Mouse (Mus musculus) kidney, embryonic 15.5 days (tissue): Measurements from ENCODE around the gene Upf1. TPM values are rescaled to one million over a fixed set of nuclear protein-coding genes. Genes with fewer than 3 reads are reported as not detected.

ENCODE experiments used
- ATAC-seq: fragments of 200-750 bp; cut with Nextera tagmentation; replicated peaks from 2 replicates; pipeline ENCODE4 v1.8.0; 2017; ENCODE audit warnings: moderate TSS enrichment; ENCODE audit not compliant: low FRiP score
- H3K27ac ChIP-seq: fragments of 300-500 bp; sonication (generic); 2 replicates; pipeline ENCODE4 v1.5.1; 2015; ENCODE audit warnings: mild to moderate bottlenecking, inconsistent platforms
- H3K27me3 ChIP-seq: fragments of 300-500 bp; sonication (generic); 2 replicates; pipeline ENCODE4 v1.6.1; 2015; ENCODE audit warnings: inconsistent platforms
- H3K36me3 ChIP-seq: fragments of 300-500 bp; sonication (generic); 2 replicates; pipeline ENCODE4 v1.6.1; 2015; ENCODE audit warnings: inconsistent platforms
- H3K4me1 ChIP-seq: fragments of 300-500 bp; sonication (generic); 2 replicates; pipeline ENCODE4 v1.6.1; 2015; ENCODE audit warnings: inconsistent platforms
- H3K4me2 ChIP-seq: fragments of 300-500 bp; sonication (generic); 2 replicates; pipeline ENCODE4 v1.6.1; 2015; ENCODE audit warnings: moderate library complexity, mild to moderate bottlenecking, inconsistent platforms
- H3K4me3 ChIP-seq: fragments of 300-500 bp; sonication (generic); replicated peaks from 2 replicates; pipeline ENCODE4 v1.5.1; 2015; ENCODE audit warnings: mild to moderate bottlenecking, inconsistent platforms
- H3K9ac ChIP-seq: fragments of 300-500 bp; sonication (generic); 2 replicates; pipeline ENCODE4 v1.6.1; 2015; ENCODE audit warnings: mild to moderate bottlenecking, inconsistent platforms
- H3K9me3 ChIP-seq: fragments of 300-500 bp; sonication (generic); replicated peaks from 2 replicates; pipeline ENCODE4 v1.6.1; 2016; ENCODE audit warnings: inconsistent platforms
- WGBS: fragments of 180-500 bp; shearing (Covaris S2); methylation state at CpG from one replicate; pipeline ENCODE4 v1.1.7; 2015; ENCODE audit warnings: mixed read lengths; 5-methylcytosine and 5-hydroxymethylcytosine counted together
- polyA plus RNA-seq: library from polyadenylated mRNA; unstranded; fragments of >200 nt; fragmentation: Nextera tagmentation; extraction: Ambion mirVana; gene quantifications from 2 replicates; pipeline ENCODE4 v1.2.1, GENCODE M21; 2015

The Upf1 gene
- 17.1 and 17.2 TPM in 2 replicates for polyA plus RNA-seq

DNA sequence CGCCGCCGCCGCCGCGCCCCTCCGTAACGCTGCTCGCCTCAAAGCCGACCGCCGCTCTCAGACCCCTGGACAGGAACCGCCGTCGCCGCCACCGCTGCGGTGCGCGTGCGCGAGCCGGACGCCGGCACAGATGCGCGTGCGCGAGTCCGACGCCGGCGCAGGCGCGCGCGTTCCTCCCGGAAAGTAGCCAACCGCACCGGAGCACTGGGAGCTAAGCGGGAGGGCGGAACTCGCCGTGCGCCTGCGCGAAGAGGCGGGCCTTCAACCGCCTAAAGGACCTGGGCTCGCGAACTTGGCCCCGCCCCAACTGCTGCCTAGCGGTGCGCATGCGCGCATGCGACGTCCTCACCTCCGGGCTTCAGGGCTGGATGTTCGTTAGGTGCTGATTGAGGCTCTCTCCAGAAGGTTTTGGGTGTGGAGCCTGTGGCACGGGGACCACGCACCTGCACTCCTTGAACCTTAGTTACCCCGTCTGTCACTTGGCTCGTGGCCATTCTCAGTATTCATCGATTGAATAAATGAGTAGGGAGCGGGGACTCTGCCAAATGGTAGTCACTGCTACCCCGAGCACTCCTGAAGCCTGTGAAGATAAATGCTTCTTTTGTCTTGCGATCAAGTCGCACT lies at the start of gene Upf1:
Gene Upf1, minus strand, starts transcription at position 85 of the 624 bp plus-strand sequence.
- H3K9me3 ChIP-seq: no peaks in the 10 kb centered on the region
- H3K27me3 ChIP-seq: no peaks in the 10 kb centered on the region
- peak; percentile 92 for ATAC-seq
- H3K4me1 ChIP-seq: peaks cover 48% of the 10 kb centered on the region
- peak within 1 kb of the TSS; percentile 91 for H3K27ac ChIP-seq
- peaks cover 22% of the 10 kb centered on the region for H3K36me3 ChIP-seq
- WGBS: under 1% methylated on average over 69 of the region's 69 CpGs
- peak within 1 kb of the TSS; percentile 96 for H3K4me2 ChIP-seq
- peak within 1 kb of the TSS; percentile 99 for H3K9ac ChIP-seq
- peak within 1 kb of the TSS; percentile 99 for H3K4me3 ChIP-seq

DNA sequence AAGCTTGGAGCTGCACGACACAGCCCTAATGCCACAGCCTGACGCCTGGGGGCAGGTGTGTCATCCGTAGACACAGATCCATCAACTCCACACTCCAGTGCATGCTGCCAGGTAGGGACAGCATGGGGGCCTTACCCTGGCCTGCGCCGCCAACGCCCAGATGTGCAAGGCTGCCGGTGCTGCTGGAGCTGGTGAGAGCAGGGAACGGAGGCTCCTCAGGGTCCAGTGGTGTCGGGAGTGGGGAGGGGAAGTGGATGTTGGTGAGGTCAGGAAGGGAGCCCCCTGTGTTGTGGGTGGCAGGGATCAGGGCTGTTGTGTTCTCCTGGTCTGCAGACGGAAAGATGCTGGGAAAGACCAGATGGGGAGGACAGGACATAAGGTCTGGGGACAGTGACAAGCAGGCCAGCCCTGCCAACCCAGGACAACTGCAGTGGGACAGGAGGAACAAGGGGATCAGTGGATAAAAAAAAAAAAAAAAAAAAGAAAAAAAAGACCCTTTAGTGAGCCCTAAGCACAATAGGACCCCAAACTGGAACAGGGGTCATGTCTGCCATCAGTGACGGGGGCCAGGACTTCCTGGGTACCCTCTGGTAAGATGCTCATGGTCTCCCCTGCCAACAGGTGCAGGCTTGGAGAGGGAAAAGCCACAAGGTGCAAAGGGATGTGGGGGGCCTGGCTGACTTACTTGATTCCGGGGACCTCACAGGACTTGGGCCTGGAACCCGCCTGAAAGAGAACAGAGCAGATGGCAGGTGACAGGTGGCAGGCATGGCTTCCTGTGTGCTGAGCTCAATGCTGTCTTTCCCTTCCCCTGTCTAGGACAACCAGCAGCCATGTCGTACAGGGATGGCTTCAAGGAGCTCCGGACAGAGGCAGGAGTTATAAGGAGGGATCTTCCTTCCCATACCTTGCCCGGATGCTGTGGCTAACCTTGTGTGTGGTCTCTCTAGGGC lies 44.8 kb upstream of the Upf1 start:
- no peak for ATAC-seq
- H3K4me1 ChIP-seq: no peaks in the 10 kb centered on the region
- no peak overlapping the region for H3K9ac ChIP-seq
- no peaks in the 10 kb centered on the region for H3K9me3 ChIP-seq
- peaks cover 12% of the 10 kb centered on the region; the same call in 1 of the 2 replicates for H3K36me3 ChIP-seq
- H3K4me2 ChIP-seq: no peak overlapping the region
- H3K4me3 ChIP-seq: no peak overlapping the region
- H3K27ac ChIP-seq: no peak overlapping the region
- no peaks in the 10 kb centered on the region for H3K27me3 ChIP-seq
- 88% methylated on average over 16 of the region's 16 CpGs for WGBS

DNA sequence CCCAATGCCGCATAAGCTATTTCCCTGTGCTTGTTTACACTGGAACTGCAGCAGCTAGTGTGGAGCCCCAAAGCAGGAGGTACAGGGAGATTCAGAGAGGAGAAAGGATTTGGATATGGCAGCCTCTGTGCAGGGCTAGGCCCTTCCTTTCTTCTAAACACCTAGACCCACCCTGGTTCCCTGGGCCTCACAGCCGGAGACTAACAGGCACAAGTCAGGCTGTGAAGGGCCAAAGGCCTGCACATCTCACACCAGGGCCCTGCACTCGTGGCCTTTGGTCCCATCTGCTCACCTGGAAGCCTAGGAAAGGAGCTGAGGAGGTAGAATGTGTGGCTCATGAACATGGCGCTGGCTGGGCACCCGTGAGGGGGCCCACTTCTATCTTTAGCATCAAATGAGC lies 43.1 kb upstream of the Upf1 start:
- Histone ChIP-seq H3K27ac (no peak overlapping the region), H3K4me1 (no peaks in the 10 kb centered on the region), H3K36me3 (peaks cover 23% of the 10 kb centered on the region), H3K9me3 (no peaks in the 10 kb centered on the region), H3K4me3 (no peak overlapping the region), H3K9ac (no peak overlapping the region), H3K27me3 (no peaks in the 10 kb centered on the region), H3K4me2 (no peak overlapping the region)
- no peak for ATAC-seq
- WGBS: 89% methylated on average over 5 of the region's 5 CpGs

DNA sequence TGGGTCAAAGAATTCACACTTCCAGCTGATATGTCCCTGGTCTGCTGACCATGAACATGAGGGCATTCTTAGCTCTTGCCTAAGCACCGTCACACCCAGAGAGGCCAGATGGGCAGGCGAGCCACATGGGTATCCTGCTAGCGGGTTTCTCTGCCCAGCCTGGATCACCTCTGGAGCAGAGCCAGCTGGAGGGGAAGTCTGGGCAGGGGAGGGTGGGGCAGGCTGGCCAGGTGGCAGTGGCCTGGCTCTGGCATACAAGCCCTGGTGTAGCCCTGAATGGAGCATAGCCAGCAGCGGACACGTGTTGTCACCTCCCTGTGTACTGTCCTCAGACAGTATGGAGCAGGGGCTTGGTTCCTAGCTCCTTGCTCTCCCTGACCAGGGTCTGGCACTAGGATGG lies 42.6 kb upstream of the Upf1 start:
- no peak overlapping the region for H3K4me3 ChIP-seq
- no peaks in the 10 kb centered on the region for H3K27me3 ChIP-seq
- no peak overlapping the region for H3K27ac ChIP-seq
- 82% methylated on average over 5 of the region's 5 CpGs for WGBS
- peaks cover 28% of the 10 kb centered on the region for H3K36me3 ChIP-seq
- H3K4me2 ChIP-seq: no peak overlapping the region
- no peaks in the 10 kb centered on the region for H3K4me1 ChIP-seq
- ATAC-seq: no peak
- no peak overlapping the region for H3K9ac ChIP-seq
- no peaks in the 10 kb centered on the region for H3K9me3 ChIP-seq

DNA sequence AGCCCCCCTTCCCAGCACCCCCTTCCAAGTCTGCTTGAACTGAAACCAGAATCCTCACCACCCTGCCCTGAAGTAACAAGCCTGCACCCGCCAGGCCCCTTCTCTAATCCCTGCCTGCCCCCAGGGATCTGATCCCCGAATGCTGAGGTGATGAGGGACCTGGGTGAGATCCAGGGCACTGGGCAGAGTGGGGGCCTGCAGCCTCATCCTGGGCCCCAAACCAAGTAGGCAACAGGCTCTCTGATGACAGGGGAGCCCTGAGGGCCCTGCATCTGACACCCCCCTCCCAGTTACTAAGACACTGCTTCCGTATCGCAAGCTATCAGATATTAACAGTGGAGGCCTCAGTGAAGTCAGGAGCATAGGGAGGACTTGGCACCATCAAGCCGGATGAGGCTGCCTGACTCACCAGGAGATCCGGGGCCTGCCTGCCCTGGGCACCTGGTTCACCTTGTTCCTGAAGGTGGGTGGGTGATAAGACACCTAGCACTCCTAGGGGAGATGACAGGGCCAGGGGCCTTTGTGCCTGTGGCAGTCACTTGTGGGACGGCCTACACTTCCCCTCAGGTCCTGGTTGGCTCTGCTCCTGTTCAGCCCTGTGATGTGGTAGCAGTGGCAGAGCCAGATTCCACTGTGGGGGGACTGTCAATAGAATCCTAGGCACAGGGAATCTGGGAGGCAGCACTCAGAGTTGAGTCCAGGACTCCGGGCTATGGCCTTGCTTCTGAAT lies 41.4 kb upstream of the Upf1 start:
- no peak overlapping the region for H3K9ac ChIP-seq
- WGBS: 78% methylated on average over 8 of the region's 8 CpGs
- H3K4me3 ChIP-seq: no peak overlapping the region
- ATAC-seq: no peak
- no peaks in the 10 kb centered on the region for H3K27me3 ChIP-seq
- H3K27ac ChIP-seq: no peak overlapping the region
- peaks cover 22% of the 10 kb centered on the region for H3K36me3 ChIP-seq
- no peak overlapping the region for H3K4me2 ChIP-seq
- H3K9me3 ChIP-seq: no peaks in the 10 kb centered on the region
- H3K4me1 ChIP-seq: no peaks in the 10 kb centered on the region

DNA sequence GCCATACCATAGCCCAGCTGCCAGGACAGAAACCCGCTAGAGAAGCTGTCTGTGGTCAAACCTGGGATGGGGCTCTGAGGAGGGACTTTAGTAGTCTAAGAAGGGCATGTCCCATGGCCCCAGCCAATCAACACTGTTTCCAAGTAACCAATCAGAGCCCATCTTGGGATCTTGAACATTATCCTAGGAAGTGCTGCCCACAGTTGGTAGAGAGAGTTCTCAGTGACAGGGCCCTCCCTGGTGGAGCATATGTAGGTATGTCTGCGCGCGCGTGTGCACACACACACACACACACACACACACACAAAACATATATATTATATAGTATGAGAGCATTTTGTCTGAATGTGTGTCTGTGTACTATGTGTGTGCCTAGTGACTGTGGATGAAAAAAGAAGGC lies 40.0 kb upstream of the Upf1 start:
- Histone ChIP-seq H3K27ac (no peak overlapping the region), H3K9me3 (no peaks in the 10 kb centered on the region), H3K36me3 (peaks cover 31% of the 10 kb centered on the region), H3K9ac (no peak overlapping the region), H3K4me3 (no peak overlapping the region), H3K27me3 (no peaks in the 10 kb centered on the region), H3K4me2 (no peak overlapping the region), H3K4me1 (no peaks in the 10 kb centered on the region)
- ATAC-seq: no peak
- 80% methylated on average over 5 of the region's 5 CpGs for WGBS

DNA sequence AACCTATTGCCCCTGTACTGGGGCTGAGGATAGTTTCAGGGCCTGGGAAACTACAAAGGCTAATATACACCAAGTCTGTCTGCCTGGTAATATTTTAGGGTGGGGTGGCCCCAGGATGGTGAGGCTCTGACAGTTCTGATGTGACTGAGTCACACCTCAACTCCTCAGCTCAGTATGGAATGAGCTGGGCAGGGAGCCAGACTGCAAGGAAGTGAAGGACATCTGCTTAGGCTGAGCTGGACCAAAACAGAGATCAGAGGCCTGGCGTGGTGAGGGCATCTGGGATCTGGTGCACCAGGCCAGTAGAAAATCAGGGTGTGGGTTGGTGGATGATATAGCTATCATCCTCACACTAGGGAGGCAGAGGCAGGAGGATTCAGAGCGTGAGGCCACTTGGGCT lies 36.6 kb upstream of the Upf1 start:
- H3K27me3 ChIP-seq: no peaks in the 10 kb centered on the region
- H3K4me2 ChIP-seq: no peak overlapping the region
- no peak overlapping the region for H3K9ac ChIP-seq
- H3K4me3 ChIP-seq: no peak overlapping the region
- H3K27ac ChIP-seq: no peak overlapping the region
- 89% methylated on average over 2 of the region's 2 CpGs for WGBS
- H3K36me3 ChIP-seq: peaks cover 53% of the 10 kb centered on the region
- no peaks in the 10 kb centered on the region for H3K9me3 ChIP-seq
- ATAC-seq: no peak
- no peaks in the 10 kb centered on the region for H3K4me1 ChIP-seq

DNA sequence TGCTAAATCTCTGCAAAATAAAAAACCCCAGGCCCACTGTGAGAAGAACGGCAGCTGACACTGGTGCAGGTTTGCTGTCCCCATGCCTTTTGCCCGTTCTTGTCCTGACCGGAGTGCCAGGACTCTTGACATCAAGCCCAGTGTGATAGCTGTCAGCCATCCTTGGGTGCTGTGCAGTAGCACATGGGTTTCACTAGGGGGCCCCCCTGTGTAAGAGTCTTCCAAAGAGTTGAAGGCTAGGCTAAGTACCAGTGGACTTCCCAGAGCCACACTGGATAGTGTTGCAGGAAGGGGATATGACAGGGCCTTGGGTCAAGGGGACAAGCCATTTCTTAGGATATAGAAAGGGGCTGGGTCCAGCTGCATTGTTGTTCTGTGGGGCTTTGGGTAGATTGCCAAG lies 30.2 kb upstream of the Upf1 start:
- ATAC-seq: peak; percentile 42; the same call in 1 of the 2 replicates
- H3K9me3 ChIP-seq: no peaks in the 10 kb centered on the region
- 47% methylated on average over 3 of the region's 3 CpGs for WGBS

DNA sequence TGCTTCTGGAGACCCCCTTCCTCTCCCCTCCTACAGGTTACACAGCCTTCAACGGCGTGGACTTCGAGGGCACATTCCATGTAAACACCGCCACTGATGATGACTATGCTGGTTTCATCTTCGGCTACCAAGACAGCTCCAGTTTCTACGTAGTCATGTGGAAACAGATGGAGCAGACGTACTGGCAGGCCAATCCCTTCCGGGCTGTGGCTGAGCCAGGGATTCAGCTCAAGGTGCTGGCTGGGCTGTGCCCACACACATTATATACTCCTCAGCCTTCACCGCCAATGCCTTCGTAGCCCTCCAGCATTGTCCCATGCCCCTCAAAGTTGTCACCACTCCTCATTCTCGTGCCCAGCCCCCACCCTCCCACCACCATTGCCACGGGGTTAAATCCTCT lies 27.0 kb upstream of the Upf1 start:
- H3K4me1 ChIP-seq: peaks cover 16% of the 10 kb centered on the region
- H3K36me3 ChIP-seq: 0 out of 2 replicates have a peak, but pooled peaks cover 3% of the 10 kb centered on the region
- peaks cover 46% of the 10 kb centered on the region for H3K27me3 ChIP-seq
- no peak overlapping the region for H3K4me2 ChIP-seq
- H3K9ac ChIP-seq: no peak overlapping the region
- H3K4me3 ChIP-seq: no peak overlapping the region
- no peaks in the 10 kb centered on the region for H3K9me3 ChIP-seq
- no peak overlapping the region for H3K27ac ChIP-seq
- ATAC-seq: no peak
- 82% methylated on average over 12 of the region's 12 CpGs for WGBS

More for the DNA sequence above, 30.2 kb upstream of the Upf1 start:
- Histone ChIP-seq H3K36me3 (peaks cover 31% of the 10 kb centered on the region), H3K9ac (no peak overlapping the region), H3K4me2 (no peak overlapping the region), H3K27ac (no peak overlapping the region), H3K27me3 (peaks cover 14% of the 10 kb centered on the region), H3K4me1 (no peaks in the 10 kb centered on the region), H3K4me3 (no peak overlapping the region)

DNA sequence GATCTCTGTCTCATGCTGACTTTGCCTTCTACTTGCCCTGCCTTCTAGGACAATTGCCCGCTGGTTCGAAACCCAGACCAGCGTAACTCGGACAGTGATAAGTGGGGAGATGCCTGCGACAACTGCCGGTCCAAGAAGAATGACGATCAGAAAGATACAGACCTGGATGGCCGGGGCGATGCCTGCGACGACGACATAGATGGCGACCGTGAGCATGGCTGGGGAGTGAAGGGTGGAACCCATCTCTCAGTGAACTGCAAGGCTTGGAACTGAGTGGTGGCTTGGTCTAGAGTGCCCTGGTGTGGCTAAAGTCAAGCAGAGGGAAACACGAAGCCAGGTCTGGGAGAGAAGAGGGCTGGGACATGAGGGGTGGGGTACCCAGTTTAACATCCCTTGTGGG lies 24.0 kb upstream of the Upf1 start:
- H3K4me3 ChIP-seq: no peak overlapping the region
- H3K9me3 ChIP-seq: no peaks in the 10 kb centered on the region
- H3K27me3 ChIP-seq: peaks cover 77% of the 10 kb centered on the region
- no peak overlapping the region for H3K4me2 ChIP-seq
- no peak for ATAC-seq
- 13% methylated on average over 15 of the region's 15 CpGs for WGBS
- H3K27ac ChIP-seq: no peak overlapping the region
- H3K4me1 ChIP-seq: peaks cover 41% of the 10 kb centered on the region
- no peak overlapping the region for H3K9ac ChIP-seq
- no peaks in the 10 kb centered on the region for H3K36me3 ChIP-seq

DNA sequence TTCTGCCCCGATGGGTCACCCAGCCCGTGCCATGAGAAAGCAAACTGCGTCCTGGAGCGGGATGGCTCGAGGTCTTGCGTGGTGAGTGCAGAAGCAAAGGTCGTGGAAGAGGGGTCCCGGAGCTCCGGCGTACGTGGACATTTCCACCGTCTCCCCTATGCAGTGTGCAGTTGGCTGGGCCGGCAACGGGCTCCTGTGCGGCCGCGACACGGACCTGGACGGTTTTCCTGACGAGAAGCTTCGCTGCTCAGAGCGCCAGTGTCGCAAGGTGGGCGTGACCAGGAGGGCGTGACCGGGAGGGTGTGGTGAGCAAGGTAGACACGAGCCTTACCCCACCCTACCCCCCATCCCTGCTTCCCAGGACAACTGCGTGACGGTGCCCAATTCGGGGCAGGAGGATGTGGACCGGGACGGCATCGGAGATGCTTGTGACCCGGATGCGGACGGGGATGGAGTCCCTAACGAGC lies 23.2 kb upstream of the Upf1 start:
- no peaks in the 10 kb centered on the region for H3K9me3 ChIP-seq
- H3K36me3 ChIP-seq: no peaks in the 10 kb centered on the region
- H3K9ac ChIP-seq: no peak overlapping the region
- peak overlapping the region; percentile 47 for H3K4me3 ChIP-seq
- 7% methylated on average over 37 of the region's 37 CpGs for WGBS
- no peak overlapping the region for H3K27ac ChIP-seq
- H3K4me2 ChIP-seq: peak overlapping the region; percentile 43
- H3K27me3 ChIP-seq: peaks cover 84% of the 10 kb centered on the region
- peaks cover 45% of the 10 kb centered on the region for H3K4me1 ChIP-seq
- no peak for ATAC-seq
